Mouse (Mus musculus): ENCODE measurements around the gene Ankib1. TPM values are rescaled to one million over a fixed set of nuclear protein-coding genes. Genes with fewer than 3 reads are reported as not detected.

Gene Ankib1
- polyA plus RNA-seq, 2 experiments from 2014 or later = 13.7 to 17.5 TPM

GRCm38 (mm10) chr5:3646539-3646938, 156.2 kb downstream of the Ankib1 start:
- no peak for ATAC-seq

- no peak for ATAC-seq
Measured at GRCm38 (mm10) chr5:3645326-3645725, 157.4 kb downstream of the Ankib1 start.

- ATAC-seq = no peak
Measured at GRCm38 (mm10) chr5:3644621-3645020, 158.1 kb downstream of the Ankib1 start.

Other genes with a start within 250 kb of the Ankib1 start
- gene 1700109H08Rik, start 231.4 kb downstream of the Ankib1 start, polyA plus RNA-seq (2017; shearing (Covaris generic)) = 10 to 100 TPM; 10.3 to 11.7 TPM
- gene Pex1, start 206.9 kb downstream of the Ankib1 start, polyA plus RNA-seq (2017; shearing (Covaris generic)) = 10 to 100 TPM; 14.0 to 18.5 TPM
- 10 to 100 TPM; 30.7 to 36.4 TPM for gene Rbm48, start 206.3 kb downstream of the Ankib1 start, polyA plus RNA-seq (2017; shearing (Covaris generic))
- not detected for gene Tmbim7, start 151.7 kb downstream of the Ankib1 start, polyA plus RNA-seq (2017; shearing (Covaris generic))
- 10 to 100 TPM; 30.8 to 35.2 TPM for gene Gatad1, start 145.7 kb downstream of the Ankib1 start, polyA plus RNA-seq (2017; shearing (Covaris generic))
- 100 to 1,000 TPM; 118 to 129 TPM for gene Krit1, start 259 bp upstream of the Ankib1 start, polyA plus RNA-seq (2017; shearing (Covaris generic))
- under 1 TPM in 1 of 2 experiments, not detected in 1; 0.28 TPM for gene Lrrd1, start 42.2 kb upstream of the Ankib1 start, polyA plus RNA-seq (2017; shearing (Covaris generic))
- gene Mterf1a, start 91.0 kb upstream of the Ankib1 start, polyA plus RNA-seq (2017; shearing (Covaris generic)) = 10 to 100 TPM; 35.8 to 44.4 TPM
- gene Akap9, start 125.1 kb upstream of the Ankib1 start, polyA plus RNA-seq (2017; shearing (Covaris generic)) = 100 to 1,000 TPM; 181 to 212 TPM